Mouse (Mus musculus): ENCODE measurements around the gene Adamts13. TPM values are rescaled to one million over a fixed set of nuclear protein-coding genes. Genes with fewer than 3 reads are reported as not detected.

The Adamts13 gene
- polyA plus RNA-seq (2012; ENCODE audit: insufficient read depth, low replicate concordance), result not detected in 2 replicates

DNA sequence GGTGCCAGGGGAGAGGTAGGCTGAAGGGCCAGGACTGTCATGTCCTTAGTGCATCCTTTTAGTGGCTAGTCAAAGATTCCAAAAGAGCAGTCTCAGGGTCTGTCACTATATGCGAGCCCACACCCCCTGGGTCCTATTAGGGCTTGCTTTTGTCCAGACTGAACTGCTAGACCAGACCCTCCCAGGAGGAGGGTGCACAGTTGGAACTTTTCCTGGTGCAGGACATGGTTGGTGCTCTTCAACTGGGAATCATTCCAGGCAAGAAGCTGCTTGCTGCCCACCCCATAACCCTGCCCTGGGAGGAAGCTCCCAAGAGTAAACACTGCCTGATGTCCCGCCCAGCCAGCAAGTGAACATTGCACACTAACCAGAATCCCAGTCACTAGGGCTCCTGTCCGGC lies at the start of gene Adamts13:
Gene Adamts13, plus strand, starts transcription at position 301 of the 400 bp plus-strand sequence.
- Histone ChIP-seq H3K4me3 (replicated peaks) (no peak within 1 kb of the TSS), H3K27me3 (replicated peaks) (peaks cover 39% of the 10 kb centered on the region), H3K9me3 (peaks cover 2% of the 10 kb centered on the region; the same call in 1 of the 2 replicates), H3K4me1 (peaks cover 21% of the 10 kb centered on the region), H3K36me3 (replicated peaks; ENCODE audit: low read length) (no peaks in the 10 kb centered on the region)
- no peak for TF ChIP-seq GATA1 (IDR thresholded peaks at IDR 0.05; ENCODE audit: borderline replicate concordance, low read length)
- no peak for TF ChIP-seq FLI1 (IDR thresholded peaks at IDR 0.05; ENCODE audit: low read length)

DNA sequence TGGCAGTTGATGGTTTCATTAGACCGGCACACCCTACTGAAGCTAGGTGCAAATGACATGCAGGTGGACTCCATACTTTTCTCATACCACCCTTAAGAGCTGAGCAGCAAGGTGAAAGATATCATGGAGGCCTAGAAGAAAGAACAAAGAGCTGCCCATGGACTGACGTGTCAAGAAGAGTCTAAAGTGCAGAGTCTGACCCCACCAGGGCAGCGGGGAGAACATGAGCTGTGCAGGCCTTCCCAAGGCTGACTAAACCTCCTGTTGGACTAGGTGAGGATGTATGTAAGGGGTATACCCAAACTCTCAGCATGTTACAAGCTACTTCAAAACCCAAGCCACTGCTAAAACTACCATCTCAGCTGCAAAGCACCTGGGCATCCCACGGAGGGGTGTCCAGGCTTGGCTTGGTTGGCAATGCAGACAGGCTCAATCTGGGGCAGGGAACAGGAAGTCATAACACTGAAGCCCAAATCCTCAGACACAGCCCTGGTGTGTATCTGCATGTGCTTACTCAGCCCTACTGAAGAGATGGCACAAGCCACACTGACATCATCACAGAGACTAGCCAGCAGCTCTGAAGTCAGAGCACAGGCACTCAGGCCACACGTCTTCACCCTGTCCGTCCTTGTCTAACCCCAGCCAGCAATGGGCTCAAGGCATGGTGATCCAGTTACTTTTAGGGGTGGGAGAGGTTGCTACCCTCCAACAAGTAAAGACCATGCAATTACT lies 45.3 kb upstream of the Adamts13 start:
- no peaks in the 10 kb centered on the region for H3K9me3 ChIP-seq
- peaks cover 89% of the 10 kb centered on the region for H3K36me3 ChIP-seq (replicated peaks; ENCODE audit: low read length)
- TF ChIP-seq GATA1 (IDR thresholded peaks at IDR 0.05; ENCODE audit: borderline replicate concordance, low read length), result no peak
- peaks cover 72% of the 10 kb centered on the region for H3K4me1 ChIP-seq
- no peaks in the 10 kb centered on the region for H3K27me3 ChIP-seq (replicated peaks)
- peak overlapping the region; percentile 71 for H3K4me3 ChIP-seq (replicated peaks)

DNA sequence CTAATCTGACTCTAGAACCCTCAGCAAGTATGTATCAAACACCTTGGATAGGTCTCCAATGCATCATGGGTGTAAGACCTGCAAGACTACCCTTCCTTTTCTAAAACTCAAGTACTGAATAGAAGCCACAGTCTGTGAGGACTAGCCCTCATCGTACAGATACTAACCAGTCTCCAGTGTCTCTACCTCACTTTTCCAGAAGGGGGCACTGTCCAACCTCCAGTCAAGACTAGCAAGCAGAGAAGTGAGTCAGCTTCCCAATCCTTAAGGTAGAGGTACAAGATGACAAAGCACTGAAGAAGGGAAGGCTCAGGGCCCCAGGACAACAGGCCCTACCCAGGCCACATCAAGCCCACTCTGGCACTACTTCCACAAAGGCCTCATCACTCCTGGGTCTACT lies 42.8 kb upstream of the Adamts13 start:
- Histone ChIP-seq H3K4me3 (replicated peaks) (peak overlapping the region; percentile 62), H3K27me3 (replicated peaks) (no peaks in the 10 kb centered on the region), H3K9me3 (no peaks in the 10 kb centered on the region), H3K4me1 (peaks cover 84% of the 10 kb centered on the region), H3K36me3 (replicated peaks; ENCODE audit: low read length) (peaks cover 64% of the 10 kb centered on the region)
- no peak for TF ChIP-seq FLI1 (IDR thresholded peaks at IDR 0.05; ENCODE audit: low read length)
- no peak for TF ChIP-seq GATA1 (IDR thresholded peaks at IDR 0.05; ENCODE audit: borderline replicate concordance, low read length)

DNA sequence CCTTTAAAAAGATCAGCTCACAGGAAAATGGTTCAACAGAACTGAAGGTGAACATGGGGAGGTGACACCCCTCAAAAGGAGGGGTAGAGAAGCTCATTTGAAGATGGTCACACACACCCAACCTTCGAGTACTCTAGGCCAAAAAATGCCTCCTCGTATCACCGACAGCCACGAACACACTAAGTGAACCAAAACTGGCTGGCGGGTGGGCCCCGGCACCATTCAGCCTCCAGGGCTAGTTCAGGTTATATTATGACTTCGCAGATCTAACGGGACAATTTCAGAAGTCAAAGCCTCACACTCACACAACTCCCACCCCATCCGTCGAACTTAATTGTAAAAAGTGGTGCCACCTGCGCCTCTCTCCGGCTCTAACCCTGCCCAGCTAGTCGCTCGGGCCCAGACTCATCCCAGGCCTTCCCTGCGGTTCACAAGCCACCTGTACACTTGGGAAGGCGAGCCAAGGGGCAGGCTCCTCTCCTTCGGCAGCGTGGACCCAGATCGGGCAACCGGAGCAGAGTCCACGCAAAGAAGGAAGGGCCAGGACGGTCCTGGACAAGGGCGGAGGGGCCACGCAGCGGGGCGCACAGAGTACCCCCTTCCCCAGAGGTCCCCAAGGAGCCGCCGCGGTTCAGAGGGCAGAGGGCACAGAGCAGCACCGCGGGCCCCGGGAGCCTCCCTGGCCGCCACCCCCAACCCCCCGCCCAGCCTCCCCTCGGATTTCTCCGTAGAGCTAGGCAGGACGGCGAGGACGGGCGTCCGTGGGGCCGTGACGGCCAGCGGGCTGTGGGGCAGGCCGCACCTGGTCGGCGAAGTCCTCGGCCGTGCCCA lies 40.5 kb upstream of the Adamts13 start:
- H3K4me3 ChIP-seq (replicated peaks), result peak overlapping the region; percentile 100
- H3K4me1 ChIP-seq, result peaks cover 85% of the 10 kb centered on the region
- no peak for TF ChIP-seq FLI1 (IDR thresholded peaks at IDR 0.05; ENCODE audit: low read length)
- no peak for TF ChIP-seq GATA1 (IDR thresholded peaks at IDR 0.05; ENCODE audit: borderline replicate concordance, low read length)
- H3K27me3 ChIP-seq (replicated peaks), result no peaks in the 10 kb centered on the region
- H3K36me3 ChIP-seq (replicated peaks; ENCODE audit: low read length), result peaks cover 41% of the 10 kb centered on the region
- H3K9me3 ChIP-seq, result no peaks in the 10 kb centered on the region

DNA sequence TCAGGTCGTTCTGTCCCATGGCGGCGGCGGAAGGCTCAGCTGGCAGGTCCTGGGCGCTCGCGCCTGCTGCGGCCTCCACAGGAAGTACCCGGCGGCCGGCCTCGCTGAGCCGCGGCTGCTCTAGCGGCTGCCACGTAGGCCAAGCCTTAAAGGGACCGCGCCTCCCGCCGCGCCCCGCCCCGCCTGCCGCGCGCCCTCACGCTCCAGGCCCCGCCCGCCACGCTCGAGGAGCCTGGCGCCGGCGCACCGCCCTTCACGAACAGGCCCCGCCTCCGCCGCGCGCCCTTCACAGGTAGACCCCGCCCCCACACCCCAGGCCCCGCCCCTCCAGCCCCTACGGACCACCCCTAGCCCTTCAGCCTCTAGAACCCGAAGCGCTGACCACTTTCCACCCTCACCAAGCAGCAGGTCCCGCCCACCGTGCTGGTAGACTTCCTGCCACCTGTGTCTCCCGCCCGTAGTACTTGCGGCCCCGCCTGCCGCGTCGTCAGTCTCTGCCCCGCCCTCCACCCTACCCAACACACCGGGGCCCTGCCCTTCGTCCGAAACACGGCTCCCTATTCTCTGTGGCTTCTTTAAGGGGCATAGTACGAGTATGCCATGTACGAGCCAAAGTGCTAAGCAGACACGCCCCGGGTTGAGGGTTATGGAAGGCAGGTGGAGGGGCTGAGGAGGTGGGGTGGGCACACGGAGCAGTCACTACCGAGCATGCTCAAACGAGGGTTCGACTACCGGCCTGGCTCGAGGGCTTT lies 39.7 kb upstream of the Adamts13 start, which contains the start of the genes Surf4 and Stkld1:
Gene Surf4, minus strand, starts transcription at position 625 of the 752 bp plus-strand sequence.
Gene Stkld1, plus strand, starts transcription at position 744 of the 752 bp plus-strand sequence.
- Histone ChIP-seq H3K36me3 (replicated peaks; ENCODE audit: low read length) (peaks cover 33% of the 10 kb centered on the region), H3K27me3 (replicated peaks) (no peaks in the 10 kb centered on the region), H3K4me1 (peaks cover 80% of the 10 kb centered on the region), H3K9me3 (no peaks in the 10 kb centered on the region), H3K4me3 (replicated peaks) (peak within 1 kb of the TSS; percentile 100)
- TF ChIP-seq GATA1 (IDR thresholded peaks at IDR 0.05; ENCODE audit: borderline replicate concordance, low read length) (no peak), FLI1 (IDR thresholded peaks at IDR 0.05; ENCODE audit: low read length) (no peak)

DNA sequence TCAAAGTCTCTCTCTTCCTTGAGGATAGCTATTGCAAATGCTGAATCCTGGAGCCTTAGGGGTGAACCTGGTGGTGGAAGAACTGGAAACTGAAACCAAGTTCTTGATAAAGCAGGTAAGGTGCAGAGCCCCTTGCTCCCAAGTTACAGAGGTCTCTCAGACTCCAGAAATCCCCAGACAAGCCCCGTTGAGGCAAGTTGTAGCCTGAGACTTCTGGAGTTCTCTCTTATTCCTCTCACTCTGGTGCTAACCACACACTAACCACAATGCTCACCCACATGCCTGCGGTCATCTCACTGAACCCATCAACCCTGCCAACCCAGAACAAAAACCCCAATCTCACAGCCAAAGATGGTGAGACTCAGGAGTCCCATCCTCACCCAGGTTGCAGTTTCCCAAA lies 37.9 kb upstream of the Adamts13 start:
- no peaks in the 10 kb centered on the region for H3K27me3 ChIP-seq (replicated peaks)
- no peak for TF ChIP-seq GATA1 (IDR thresholded peaks at IDR 0.05; ENCODE audit: borderline replicate concordance, low read length)
- TF ChIP-seq FLI1 (IDR thresholded peaks at IDR 0.05; ENCODE audit: low read length), result no peak
- H3K9me3 ChIP-seq, result no peaks in the 10 kb centered on the region
- peaks cover 70% of the 10 kb centered on the region for H3K4me1 ChIP-seq
- peak overlapping the region; percentile 18 for H3K4me3 ChIP-seq (replicated peaks)
- peaks cover 16% of the 10 kb centered on the region for H3K36me3 ChIP-seq (replicated peaks; ENCODE audit: low read length)

DNA sequence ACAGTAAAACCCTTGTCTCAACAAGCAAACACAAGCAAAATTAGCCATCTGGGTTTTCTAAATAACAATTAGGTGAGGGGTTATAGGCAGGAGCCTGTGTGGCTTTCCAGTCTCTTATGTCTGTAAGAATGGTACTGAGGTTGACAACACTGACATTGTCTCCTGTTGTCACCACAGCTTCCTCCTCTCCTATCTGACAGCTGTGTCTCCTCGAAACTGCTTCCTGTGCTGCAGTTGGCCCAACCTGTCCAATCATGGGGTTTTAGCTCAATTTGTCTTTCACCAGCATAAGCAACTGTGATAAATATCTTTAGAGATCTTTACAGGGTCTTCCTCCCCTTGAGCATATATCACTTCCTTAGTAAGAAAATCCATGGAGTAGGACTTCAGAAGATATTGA lies 36.8 kb upstream of the Adamts13 start:
- H3K9me3 ChIP-seq, result no peaks in the 10 kb centered on the region
- no peaks in the 10 kb centered on the region for H3K27me3 ChIP-seq (replicated peaks)
- peaks cover 70% of the 10 kb centered on the region for H3K4me1 ChIP-seq
- H3K4me3 ChIP-seq (replicated peaks), result peak overlapping the region; percentile 31
- H3K36me3 ChIP-seq (replicated peaks; ENCODE audit: low read length), result peaks cover 5% of the 10 kb centered on the region
- TF ChIP-seq GATA1 (IDR thresholded peaks at IDR 0.05; ENCODE audit: borderline replicate concordance, low read length) (no peak), FLI1 (IDR thresholded peaks at IDR 0.05; ENCODE audit: low read length) (no peak)

DNA sequence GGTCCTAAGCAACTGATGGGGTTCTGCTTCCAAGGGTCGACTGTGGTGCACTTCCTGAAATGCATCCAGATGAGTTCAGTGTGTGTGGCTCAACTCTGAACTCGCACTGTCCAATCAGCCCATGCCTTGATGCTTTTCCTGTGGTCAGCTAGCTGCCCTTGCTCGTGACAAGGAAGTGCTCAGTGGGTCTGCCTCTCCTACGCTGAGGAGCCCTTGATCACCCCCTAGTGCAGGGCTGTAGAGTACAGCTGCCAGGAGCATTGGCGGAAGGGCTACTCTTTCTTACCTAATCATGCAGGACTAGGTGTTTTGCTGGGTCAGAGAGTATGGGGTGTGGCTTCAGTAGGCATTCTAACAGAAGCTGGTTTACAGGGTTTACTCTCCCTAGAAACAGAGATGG lies 31.7 kb upstream of the Adamts13 start:
- Histone ChIP-seq H3K36me3 (replicated peaks; ENCODE audit: low read length) (peaks cover 3% of the 10 kb centered on the region), H3K4me1 (peaks cover 52% of the 10 kb centered on the region), H3K9me3 (no peaks in the 10 kb centered on the region), H3K4me3 (replicated peaks) (peak overlapping the region; percentile 80), H3K27me3 (replicated peaks) (peaks cover 6% of the 10 kb centered on the region)
- TF ChIP-seq FLI1 (IDR thresholded peaks at IDR 0.05; ENCODE audit: low read length), result no peak
- TF ChIP-seq GATA1 (IDR thresholded peaks at IDR 0.05; ENCODE audit: borderline replicate concordance, low read length), result no peak

DNA sequence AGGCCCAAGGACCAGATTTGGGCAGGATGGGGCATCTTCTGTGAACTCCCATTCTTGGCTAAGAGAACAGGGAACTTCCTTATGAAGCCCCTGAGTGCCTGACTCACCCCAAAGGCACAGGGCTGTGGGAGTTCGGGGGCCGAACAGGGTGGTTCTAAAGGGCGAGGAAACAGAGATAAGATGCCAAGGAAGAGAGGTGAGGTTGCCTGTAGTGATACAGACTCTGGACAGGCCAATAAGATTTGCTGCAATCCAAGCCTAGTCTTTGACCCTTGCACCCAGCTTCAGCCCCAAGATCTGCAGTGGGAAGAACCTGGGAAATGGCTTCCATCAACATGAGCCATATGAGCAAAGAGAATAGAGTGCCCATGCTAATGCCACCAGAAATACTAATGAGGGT lies 30.0 kb upstream of the Adamts13 start:
- Histone ChIP-seq H3K36me3 (replicated peaks; ENCODE audit: low read length) (peaks cover 20% of the 10 kb centered on the region), H3K4me1 (peaks cover 43% of the 10 kb centered on the region), H3K4me3 (replicated peaks) (no peak overlapping the region), H3K27me3 (replicated peaks) (peaks cover 6% of the 10 kb centered on the region), H3K9me3 (no peaks in the 10 kb centered on the region)
- TF ChIP-seq GATA1 (IDR thresholded peaks at IDR 0.05; ENCODE audit: borderline replicate concordance, low read length), result no peak
- TF ChIP-seq FLI1 (IDR thresholded peaks at IDR 0.05; ENCODE audit: low read length), result no peak
